Mouse (Mus musculus) hematopoietic stem cell, adult 5-6 weeks (primary cell): ENCODE measurements around the gene Arhgef1. TPM values are rescaled to one million over a fixed set of nuclear protein-coding genes. Genes with fewer than 3 reads are reported as not detected.

ENCODE experiments used
- ATAC-seq, 2 experiments: fragments of 125-278 bp in 1 of 2; replicated peaks in 1 of 2; 2 replicates each; pipeline ENCODE4 v1.8.0; 2016 to 2017; ENCODE audit warnings: inconsistent platforms in 2 of 2, mild to moderate bottlenecking in 2 of 2, moderate number of reproducible peaks in 2 of 2, low read depth in 1 of 2, moderate TSS enrichment in 1 of 2; ENCODE audit not compliant: low FRiP score in 2 of 2, poor library complexity in 2 of 2, severe bottlenecking in 2 of 2, insufficient read depth in 1 of 2, low TSS enrichment in 1 of 2
- total RNA-seq: library from RNA; stranded (forward); fragments of 172-1452, 232-1000 nt; gene quantifications from 2 replicates; pipeline ENCODE4 v1.2.3, GENCODE M21; 2017

Gene Arhgef1
- 55.2 and 97.4 TPM in 2 replicates for total RNA-seq

DNA sequence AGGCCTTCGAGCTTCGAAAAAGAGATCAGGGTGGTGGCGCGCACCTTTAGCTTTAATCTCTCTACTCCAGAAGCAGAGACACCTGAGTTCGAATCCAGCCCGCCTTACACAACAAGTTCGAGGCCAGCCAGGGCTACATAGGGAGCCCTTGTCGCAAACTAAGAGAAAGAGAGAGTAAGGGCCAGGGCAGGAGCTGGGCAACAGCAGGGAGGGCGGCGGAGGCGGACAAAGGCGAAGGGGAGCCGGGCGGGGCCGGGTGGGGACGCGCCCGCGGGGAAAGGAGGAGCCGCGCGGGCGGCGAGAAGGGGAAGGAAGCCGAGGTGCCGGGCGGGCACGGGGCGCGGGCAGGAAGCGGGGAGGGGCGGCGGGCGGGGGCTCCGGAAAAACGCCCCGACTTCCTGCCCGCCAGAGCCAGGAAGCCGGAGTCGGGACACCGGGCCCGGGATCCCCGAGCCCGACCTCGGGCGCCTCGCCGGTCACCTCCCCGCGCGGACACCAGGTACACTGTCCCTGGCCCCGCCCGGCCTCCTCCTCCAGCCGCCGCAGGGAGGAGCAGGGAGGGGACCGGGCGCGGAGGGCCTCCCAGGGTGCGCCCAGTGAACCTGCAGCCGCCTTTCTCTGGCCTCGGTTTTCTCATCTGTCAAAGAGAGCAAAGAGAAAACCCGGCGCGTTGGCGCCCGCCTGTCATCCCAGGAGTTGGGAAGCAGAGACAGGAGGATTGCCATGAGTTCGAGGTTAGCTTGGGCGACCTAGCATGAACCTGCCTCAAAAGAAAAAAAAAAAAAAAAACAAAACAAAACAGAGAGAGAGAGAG lies at the start of gene Arhgef1:
Arhgef1 (plus strand) TSS at position 283 of the 814 bp plus-strand sequence.
- ATAC-seq = peak in 1 of 2 experiments; percentile 15; a peak in 1 of 4 replicates

DNA sequence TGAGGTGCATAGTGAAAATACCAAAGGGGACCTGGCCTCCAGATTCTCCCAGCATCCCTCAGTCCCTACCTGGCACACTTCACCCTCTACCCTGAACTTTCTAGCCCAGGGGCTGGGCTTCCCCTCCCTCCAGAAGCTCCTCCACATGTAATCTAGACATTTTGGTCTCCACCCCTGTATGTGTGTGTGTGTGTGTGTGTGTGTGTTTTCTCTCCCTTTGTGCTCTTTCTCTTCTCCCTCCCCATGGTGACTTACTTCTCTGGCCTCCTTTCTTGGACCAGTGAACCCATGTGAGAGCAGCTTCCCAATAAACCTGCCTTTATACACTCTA lies 49.5 kb upstream of the Arhgef1 start:
- ATAC-seq = no peak

DNA sequence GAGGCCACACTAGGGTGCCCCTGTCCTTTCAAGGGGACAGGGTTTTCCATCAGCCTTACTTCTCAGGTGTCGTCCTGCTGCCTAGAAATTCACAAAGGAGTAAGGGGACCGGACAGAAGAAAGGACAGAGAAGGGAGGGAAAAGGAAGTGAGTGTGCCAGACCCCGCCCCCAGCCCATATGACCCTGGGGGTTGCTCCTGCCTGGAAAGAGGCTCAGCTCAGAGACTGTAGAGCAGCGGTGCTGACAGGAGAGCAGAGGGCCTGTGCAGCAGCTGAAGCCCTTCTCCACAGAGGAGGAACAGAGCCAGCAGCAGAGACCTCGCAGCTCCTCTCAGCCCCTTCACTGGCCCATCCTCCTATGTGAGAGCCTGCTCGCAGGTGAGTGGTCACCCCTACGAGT lies 49.0 kb upstream of the Arhgef1 start:
- no peak for ATAC-seq

DNA sequence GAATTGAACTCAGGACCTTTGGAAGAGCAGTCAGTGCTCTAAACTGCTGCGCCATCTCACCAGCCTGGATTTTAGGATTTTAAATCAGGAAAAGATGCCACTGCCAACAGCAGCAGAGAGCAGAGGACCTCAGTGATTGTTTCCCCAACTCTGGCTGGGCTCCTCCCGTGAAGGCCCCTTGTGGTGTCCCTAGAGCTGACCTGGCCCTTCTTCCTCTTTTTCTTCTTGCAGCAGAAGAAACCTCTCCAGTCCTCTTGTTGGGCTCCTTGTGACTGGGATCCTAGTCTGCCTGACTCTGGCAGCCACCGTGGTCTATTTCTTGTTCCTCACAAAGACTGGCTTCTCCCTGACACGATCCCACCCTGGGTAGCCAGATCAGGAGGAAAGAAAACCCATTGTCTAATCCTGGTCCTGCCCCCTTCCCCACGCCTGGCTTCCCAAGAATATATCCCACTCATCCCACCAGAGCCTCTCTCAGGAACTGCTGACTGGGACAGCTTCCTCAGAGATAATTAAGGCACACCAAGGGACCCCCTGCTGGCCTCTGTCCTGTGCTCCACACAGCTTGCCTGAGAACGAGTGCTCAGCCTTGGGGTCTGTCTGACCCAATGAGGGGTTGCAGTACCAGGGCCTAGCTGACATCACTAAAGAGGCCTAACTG lies 46.1 kb upstream of the Arhgef1 start:
- peak; percentile 69 to 78 for ATAC-seq

DNA sequence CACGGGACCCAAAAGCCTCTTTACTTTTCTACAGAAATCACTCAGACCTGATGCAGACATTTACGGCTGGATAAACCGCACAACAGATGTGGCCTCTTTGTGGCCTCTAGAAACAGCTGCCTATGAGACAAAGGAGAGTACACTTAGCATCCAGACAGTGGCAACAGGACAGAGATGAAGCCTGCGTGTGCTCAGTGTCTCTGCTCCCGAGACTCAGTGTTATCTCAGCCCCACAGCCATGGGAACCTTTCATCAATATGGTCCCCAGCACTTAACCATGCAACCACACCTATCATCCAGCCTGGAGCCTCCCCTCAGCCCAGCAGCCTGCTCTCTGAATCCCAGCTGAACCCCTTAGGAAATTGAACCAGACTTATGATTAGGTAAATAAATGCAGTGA lies 43.5 kb upstream of the Arhgef1 start:
- no peak for ATAC-seq

DNA sequence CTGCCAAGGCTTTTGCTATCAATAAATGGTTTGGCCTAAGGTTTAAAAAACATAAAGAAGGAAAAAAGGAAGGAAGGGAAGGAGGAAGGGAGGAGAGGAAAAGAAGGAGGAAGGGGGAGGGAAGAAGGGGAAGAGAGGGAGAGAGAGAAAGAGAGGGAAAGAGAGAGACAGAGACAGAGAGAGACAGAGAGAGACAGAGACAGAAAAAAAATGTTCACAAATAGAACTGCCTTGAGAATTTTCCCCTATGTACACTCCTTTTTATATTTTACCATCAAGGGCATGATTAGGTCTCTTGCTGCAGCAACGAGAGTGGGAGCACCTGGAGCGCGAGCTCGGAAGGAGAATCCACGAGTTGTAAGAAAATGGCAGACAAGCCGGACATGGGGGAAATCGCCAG lies 40.8 kb upstream of the Arhgef1 start, which contains the start of gene Gm9844:
Gm9844 (plus strand) TSS at position 301 of the 400 bp plus-strand sequence.
- no peak for ATAC-seq

DNA sequence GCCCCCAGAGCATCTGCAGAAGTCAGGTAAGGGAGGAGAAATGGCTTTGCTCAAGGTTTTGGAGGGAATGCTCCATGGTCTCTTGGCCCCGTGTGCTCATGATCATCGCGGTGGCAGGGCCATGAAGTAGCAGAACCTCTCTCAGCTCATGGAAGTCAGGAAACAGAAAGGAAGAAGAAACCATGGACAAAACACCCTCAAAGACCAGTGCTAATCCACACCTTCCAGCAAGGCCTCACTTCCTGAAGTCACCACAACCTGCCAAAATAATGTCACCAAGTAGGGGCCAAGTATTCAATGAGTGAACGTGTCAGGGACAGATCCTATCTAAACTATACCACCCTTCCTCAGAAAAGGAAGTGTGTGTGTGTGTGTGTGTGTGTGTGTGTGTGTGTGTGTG lies 39.9 kb upstream of the Arhgef1 start:
- ATAC-seq = peak in 1 of 2 experiments; percentile 64; a peak in 2 of 4 replicates

DNA sequence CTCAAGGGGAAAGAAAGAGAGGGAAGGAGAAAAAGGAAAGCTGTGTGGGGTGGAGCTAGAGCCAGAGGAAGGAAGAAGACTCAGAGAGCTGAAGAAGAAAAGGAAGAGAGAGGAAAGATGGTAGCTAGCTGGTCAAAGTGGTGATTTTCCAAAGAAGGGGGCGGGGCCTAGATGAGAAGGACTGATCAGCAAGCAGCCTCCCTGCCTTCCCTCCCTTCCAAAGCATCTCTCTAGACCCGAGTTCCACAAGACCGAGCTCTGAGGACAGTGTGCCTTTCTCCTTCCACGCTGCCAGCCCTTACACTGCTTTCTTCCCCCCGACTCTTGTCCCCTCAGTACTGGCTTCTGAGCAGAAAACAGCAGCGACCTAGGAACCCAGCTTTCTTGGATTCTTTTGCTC lies 38.6 kb upstream of the Arhgef1 start:
- ATAC-seq = no peak

DNA sequence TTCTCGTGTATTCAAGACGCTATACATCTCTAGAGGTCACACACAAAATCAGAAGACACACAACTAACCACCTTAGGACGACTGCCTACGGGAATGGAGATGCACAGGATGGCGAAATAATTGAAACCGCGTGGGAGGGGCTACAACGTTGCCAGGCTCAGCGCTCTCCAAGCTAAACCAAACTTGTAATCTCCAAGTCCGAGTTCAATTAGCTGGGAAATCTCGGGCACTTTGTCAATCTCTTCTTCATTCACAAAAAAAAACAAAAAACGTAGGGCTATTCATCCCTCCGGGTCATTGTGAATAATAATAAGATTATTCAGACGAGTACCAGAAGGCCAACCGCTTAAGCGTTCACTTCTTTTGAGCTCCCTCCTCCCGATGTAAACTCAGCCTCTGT lies 33.6 kb upstream of the Arhgef1 start:
- ATAC-seq = no peak

DNA sequence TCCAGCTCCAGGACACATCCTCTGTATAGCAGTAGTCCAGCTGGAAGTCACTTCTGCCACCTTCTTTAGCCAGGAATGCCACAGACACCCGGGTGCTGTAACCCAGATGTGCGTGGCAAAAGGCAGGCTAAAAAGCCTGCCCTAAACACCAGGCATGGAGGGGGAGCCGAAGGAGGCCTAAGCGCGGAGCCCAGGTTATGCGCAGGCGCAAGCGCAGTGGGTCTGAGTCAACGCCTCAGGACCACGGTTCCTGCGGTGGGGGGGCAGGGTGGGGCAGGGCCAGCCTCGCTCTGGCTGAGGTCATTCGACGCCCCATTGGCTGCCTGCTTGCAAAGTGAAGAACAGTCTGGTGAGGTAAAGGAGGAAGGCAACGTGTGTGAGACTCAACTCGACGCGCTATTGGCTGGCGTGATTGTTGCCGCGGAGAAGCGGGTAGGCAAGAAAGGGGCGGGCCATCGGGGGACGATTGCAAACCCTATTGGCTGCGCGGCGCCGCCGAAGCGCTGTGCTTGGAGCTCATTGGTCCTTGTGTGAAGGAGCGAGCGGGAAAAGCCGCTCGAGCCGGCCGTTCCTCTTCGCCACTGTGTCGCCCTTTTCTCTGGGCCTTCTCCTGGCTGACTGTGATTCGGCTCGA lies 33.1 kb upstream of the Arhgef1 start, which contains the start of the genes Lypd4 and Dmrtc2:
Lypd4 (minus strand) TSS at position 410 of the 634 bp plus-strand sequence.
Dmrtc2 (plus strand) TSS at position 526 of the 634 bp plus-strand sequence.
- no peak for ATAC-seq

DNA sequence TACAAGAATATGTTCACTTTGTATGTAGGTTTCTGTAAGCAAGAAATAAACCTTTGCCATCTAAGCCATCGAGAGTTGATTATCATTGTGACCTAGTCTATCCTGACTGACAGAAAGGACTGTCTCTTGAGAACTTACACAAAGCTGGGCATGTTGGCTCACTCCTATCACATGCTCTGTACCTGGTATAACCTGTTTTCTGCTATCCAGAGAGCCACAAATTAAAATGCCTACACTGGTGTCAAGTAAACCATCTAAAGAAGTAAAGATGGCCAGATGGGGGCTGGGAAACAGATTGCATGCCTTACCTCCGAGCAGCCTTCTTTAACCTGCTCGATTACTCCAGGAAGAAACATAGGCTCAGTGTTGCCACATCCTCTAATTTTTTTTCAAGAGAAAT lies 25.1 kb upstream of the Arhgef1 start:
- ATAC-seq = no peak

DNA sequence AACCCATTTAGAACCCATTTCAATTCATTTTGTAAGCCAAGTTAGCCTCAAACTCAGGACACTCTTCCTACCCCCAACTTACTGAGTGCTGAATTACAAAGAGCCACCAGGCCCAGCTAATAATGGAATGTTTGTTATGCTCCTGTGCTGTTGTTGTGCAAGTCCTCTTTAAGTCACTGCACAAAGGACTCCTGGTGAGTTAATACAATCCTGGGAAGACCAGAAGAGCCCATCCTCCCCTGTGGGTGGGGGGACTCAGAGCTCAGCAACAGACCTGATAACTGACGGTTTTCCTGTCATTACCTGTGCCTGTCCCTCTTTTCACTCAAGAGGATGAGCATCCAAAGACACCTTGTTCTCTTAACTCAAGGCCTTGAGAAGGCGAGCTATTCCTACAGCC lies 23.1 kb upstream of the Arhgef1 start:
- ATAC-seq = no peak

DNA sequence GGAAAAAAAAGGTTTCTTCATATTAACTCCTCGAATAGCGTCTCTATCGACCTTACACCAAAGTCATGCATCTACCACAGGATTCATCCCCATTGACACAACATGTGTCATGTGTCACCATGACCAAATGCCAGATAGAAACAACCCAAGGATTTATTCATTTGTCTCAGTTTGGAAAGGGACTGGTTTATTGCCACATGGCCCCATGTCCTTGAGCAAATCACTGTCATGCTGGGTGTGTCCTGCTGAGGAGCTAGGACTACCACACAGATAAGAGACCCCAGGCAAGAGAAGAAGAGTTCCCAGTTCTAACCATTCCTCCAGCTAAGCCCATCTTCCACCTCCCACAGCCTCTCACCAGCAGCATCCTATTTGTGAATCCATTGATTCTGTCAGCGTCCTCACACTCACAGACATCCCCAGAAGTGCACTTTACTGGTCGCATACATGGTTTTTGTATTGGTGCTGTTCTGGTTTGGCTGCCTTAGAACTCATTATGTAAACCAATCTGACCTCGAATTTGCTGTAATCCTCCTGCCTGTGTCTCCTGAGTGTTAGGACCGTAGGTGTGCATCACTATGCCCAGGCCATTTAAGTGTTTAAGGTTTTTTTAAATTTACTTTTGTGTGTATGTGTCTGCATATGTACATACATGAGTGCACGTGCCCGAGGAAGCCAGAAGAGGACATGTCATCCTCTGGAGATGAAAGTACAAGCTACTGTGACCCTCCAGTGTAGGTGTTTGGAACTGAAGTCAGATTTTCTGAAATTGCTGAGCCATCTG lies 20.1 kb upstream of the Arhgef1 start:
- no peak for ATAC-seq

DNA sequence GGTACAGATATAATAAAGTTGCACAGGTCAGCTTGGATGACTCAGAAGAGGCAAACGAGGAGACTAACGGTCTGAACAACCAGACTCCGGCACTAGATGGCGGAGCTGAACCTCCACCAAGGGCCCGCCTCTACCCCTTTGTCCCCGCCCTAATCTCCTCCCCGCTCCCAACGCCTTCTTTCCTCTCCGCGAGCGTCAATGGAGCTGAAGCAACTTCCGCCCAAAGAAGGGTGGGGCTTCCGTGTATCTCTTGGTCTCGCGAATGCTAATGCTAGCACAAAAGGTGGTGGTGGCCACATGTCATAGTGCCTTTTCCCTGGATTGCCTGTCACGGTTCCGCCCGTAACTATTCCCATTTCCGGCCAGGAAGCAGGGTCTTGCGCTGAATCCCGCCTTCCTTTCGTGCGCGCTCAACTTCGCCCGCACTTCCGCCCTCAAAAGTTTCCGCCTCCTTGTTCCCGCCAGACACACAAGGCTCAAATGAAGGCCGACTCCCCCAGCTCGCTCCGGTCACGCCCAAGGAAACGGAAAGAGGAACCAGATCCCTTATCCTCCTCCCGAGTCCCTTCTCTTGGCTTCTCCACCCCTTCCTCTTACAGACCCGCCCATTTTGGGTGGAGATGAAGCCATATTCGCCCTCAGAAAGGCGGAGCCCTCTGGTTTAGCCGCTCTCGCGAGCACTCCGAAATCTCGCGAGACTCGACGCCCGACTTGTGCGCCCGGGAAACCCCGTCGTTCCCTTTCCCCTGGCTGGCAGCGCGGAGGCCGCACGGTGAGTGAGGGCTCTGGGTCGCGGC lies 18.6 kb upstream of the Arhgef1 start, which contains the start of gene Rps19:
Rps19 (plus strand) TSS at position 476 of the 797 bp plus-strand sequence.
- peak; percentile 91 to 94 for ATAC-seq

DNA sequence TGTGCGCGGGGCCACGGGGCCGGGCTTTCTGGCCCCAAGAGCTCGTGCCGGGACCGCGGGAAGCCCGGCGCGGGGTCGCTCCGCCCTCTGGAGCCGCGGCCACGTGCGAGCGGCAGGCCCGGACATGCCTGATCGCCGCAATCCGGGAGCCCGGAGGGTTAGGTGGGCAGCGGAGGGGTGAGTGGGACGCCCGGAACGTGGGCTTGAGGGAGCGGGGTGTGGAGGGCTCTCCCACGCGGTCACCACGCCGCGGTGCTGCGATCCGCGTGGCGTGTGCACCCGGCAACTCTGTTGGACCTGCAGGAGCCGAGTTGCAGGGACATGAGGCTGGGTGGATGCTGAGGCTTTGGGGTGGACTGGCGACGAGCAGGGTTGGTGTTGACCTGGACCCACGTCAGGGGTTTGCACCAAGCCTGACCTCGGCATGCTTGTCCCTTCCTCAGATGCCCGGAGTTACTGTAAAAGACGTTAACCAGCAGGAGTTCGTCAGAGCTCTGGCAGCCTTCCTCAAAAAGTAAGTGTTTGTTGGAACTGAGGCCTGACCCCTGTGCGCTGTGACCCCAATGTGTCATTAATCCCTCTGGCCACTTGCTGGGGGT lies 17.9 kb upstream of the Arhgef1 start:
- no peak for ATAC-seq
